Mouse (Mus musculus) embryonic facial prominence, embryonic 12.5 days (tissue): ENCODE measurements around the gene Jund. TPM values are rescaled to one million over a fixed set of nuclear protein-coding genes. Genes with fewer than 3 reads are reported as not detected.

Source experiments
- ATAC-seq: fragments of 200-750 bp; cut with Nextera tagmentation; 2 replicates; pipeline ENCODE4 v1.8.0; 2017; ENCODE audit not compliant: insufficient number of reproducible peaks, insufficient read depth, low FRiP score, low TSS enrichment
- H3K27ac ChIP-seq: fragments of 300-500 bp; sonication (generic); 2 replicates; pipeline ENCODE4 v1.5.1; 2016; ENCODE audit warnings: mild to moderate bottlenecking
- H3K27me3 ChIP-seq: fragments of 300-500 bp; sonication (generic); 2 replicates; pipeline ENCODE4 v1.6.1; 2016; ENCODE audit warnings: mild to moderate bottlenecking, moderate library complexity
- H3K36me3 ChIP-seq: fragments of 300-500 bp; sonication (generic); 2 replicates; pipeline ENCODE4 v1.6.1; 2016; ENCODE audit warnings: mild to moderate bottlenecking
- H3K4me1 ChIP-seq: fragments of 300-500 bp; sonication (generic); 2 replicates; pipeline ENCODE4 v1.6.1; 2016
- H3K4me2 ChIP-seq: fragments of 300-500 bp; sonication (generic); replicated peaks from 2 replicates; pipeline ENCODE4 v1.6.1; 2016; ENCODE audit warnings: mild to moderate bottlenecking, moderate library complexity
- H3K4me3 ChIP-seq: fragments of 300-500 bp; sonication (generic); 2 replicates; pipeline ENCODE4 v1.5.1; 2016; ENCODE audit warnings: mild to moderate bottlenecking
- H3K9ac ChIP-seq: fragments of 300-500 bp; sonication (generic); 2 replicates; pipeline ENCODE4 v1.6.1; 2016; ENCODE audit warnings: mild to moderate bottlenecking, moderate library complexity
- H3K9me3 ChIP-seq: fragments of 300-500 bp; sonication (generic); 2 replicates; pipeline ENCODE4 v1.6.1; 2016; ENCODE audit warnings: mild to moderate bottlenecking, moderate library complexity
- WGBS: fragments of 180-500 bp; shearing (Covaris S2); methylation state at CpG from one replicate; pipeline ENCODE4 v1.1.7; 2016; 5-methylcytosine and 5-hydroxymethylcytosine counted together
- polyA plus RNA-seq: library from polyadenylated mRNA; unstranded; fragments of >200 nt; fragmentation: Nextera tagmentation; extraction: Ambion mirVana; gene quantifications from 2 replicates; pipeline ENCODE4 v1.2.1, GENCODE M21; 2016

Jund gene
- polyA plus RNA-seq, 1 experiment from 2014 or later = 150 TPM

DNA sequence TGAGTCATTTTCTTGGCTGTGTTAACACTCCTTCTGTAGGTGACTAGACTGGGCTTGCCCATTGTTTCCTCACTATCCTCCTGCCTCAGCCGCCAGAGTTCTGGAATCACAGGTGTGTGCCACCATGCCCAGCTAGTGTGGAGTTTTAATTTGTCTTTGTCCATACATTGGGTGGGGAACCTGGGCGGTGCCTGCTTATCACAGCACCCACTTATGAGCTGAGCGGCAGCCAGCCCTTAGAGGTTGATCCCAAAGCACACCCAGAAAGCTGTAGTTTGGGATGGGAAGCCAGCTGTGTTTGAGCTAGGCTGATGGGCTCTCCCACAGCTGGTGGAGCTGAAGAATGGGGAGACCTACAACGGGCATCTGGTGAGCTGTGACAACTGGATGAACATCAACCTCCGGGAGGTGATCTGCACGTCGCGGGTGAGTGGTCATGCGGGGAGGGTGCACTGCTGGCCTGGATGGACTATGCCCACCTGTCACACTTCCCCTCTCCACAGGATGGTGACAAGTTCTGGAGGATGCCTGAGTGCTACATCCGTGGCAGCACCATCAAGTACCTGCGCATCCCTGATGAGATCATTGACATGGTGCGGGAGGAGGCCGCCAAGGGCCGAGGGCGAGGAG lies 21.2 kb upstream of the Jund start:
- peaks cover 34% of the 10 kb centered on the region for H3K36me3 ChIP-seq
- H3K27ac ChIP-seq = no peak overlapping the region
- H3K4me3 ChIP-seq = no peak overlapping the region
- no peak overlapping the region for H3K4me2 ChIP-seq
- WGBS = 95% methylated on average over 15 of the region's 15 CpGs
- ATAC-seq = no peak
- peaks cover 20% of the 10 kb centered on the region for H3K4me1 ChIP-seq
- no peak overlapping the region for H3K9ac ChIP-seq
- no peaks in the 10 kb centered on the region for H3K27me3 ChIP-seq
- H3K9me3 ChIP-seq = no peaks in the 10 kb centered on the region

DNA sequence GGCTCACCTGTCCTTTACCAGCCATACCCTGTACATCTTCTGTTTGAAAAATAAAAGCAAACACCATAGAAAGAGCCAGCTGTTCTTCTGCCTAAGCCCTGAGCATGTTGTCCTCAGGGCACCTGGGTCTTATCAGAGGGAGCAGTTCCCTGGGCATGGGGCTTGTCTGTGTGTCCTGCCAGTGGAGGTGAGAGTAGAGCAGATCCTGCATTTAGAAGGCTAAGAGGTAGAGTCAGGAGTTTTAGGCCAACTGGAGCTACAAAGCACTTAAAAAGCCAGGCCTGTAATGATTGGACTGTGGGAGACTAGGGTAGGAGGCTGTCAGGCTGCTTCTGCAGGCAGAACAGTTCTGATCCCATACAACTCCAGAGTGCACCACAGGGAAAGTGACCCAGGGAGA lies 20.1 kb upstream of the Jund start:
- H3K9ac ChIP-seq = no peak overlapping the region
- no peak overlapping the region for H3K4me2 ChIP-seq
- peaks cover 22% of the 10 kb centered on the region for H3K4me1 ChIP-seq
- H3K9me3 ChIP-seq = no peaks in the 10 kb centered on the region
- no peak for ATAC-seq
- H3K27me3 ChIP-seq = no peaks in the 10 kb centered on the region
- H3K27ac ChIP-seq = no peak overlapping the region
- H3K36me3 ChIP-seq = peaks cover 34% of the 10 kb centered on the region
- no peak overlapping the region for H3K4me3 ChIP-seq

DNA sequence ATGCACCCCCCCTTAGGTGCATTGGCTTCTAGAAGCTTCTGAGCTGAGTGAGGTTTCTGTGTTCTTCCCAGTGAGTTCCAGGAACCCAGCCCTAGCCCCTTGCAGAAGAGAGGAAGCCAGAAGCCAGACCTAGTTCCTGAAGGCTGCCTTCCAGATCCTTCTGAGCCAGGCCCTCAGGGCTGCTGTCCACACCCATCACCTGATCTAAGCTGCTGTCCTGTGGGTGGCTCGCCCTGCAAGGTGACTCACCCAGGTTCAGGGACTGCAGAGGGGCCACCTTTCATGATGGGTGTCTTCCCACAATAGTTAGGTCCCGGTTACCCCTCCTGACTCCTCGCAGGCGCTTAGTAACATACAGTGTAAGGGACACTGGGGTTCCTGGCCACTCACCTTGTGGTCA lies 19.3 kb upstream of the Jund start:
- ATAC-seq = no peak
- Histone ChIP-seq H3K27ac (no peak overlapping the region), H3K4me2 (no peak overlapping the region), H3K4me1 (peaks cover 16% of the 10 kb centered on the region), H3K9ac (no peak overlapping the region), H3K4me3 (no peak overlapping the region), H3K27me3 (no peaks in the 10 kb centered on the region), H3K9me3 (no peaks in the 10 kb centered on the region), H3K36me3 (peaks cover 34% of the 10 kb centered on the region)
- 88% methylated on average over 4 of the region's 4 CpGs for WGBS

DNA sequence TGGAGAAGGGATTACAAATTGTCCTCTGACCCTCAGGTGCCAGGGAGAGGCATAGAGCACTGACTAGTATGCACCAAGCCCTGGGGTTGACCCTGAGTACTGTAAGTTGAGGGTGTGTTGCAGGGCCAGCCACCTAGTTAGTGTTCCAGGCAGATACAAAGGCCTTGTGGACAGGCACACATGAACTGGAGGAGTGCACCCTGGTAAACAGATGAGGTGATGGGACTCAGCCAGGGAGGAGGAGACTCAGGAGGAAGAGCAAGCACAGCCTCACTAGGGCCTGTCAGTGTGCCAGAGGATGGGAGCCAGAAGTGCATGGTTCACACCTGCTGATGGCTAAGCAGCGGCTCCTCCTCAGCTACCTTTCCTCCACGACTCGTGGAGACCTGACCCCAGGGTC lies 18.7 kb upstream of the Jund start:
- Histone ChIP-seq H3K9ac (no peak overlapping the region), H3K36me3 (peaks cover 34% of the 10 kb centered on the region), H3K4me2 (no peak overlapping the region), H3K4me3 (no peak overlapping the region), H3K4me1 (peaks cover 12% of the 10 kb centered on the region), H3K9me3 (no peaks in the 10 kb centered on the region), H3K27me3 (no peaks in the 10 kb centered on the region), H3K27ac (no peak overlapping the region)
- whole genome bisulfite sequencing = 85% methylated on average over 3 of the region's 3 CpGs
- ATAC-seq = no peak

DNA sequence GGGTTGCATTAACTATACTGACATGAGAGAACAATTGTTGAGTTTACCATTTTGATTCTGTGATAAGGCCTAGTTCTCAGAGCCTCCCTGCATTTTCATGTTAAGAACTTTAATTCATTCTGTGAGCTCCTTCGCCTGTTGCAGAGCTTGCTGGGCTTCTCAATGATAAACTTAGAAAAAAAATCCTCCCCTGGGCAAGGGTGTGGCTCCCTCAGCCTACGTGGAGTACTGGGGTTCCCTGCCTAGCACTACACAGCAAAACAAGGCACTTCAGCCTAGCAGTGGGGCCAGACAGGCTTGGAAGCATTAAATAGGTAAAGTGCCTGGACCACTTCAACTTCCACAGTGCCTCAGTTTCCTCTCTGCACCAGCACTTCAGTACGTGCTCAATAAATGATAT lies 17.3 kb upstream of the Jund start:
- Histone ChIP-seq H3K9ac (no peak overlapping the region), H3K4me3 (no peak overlapping the region), H3K27ac (no peak overlapping the region), H3K9me3 (no peaks in the 10 kb centered on the region), H3K4me1 (peaks cover 9% of the 10 kb centered on the region), H3K27me3 (no peaks in the 10 kb centered on the region), H3K36me3 (peaks cover 37% of the 10 kb centered on the region), H3K4me2 (no peak overlapping the region)
- ATAC-seq = no peak
- WGBS = 66% methylated on average over 3 of the region's 3 CpGs

DNA sequence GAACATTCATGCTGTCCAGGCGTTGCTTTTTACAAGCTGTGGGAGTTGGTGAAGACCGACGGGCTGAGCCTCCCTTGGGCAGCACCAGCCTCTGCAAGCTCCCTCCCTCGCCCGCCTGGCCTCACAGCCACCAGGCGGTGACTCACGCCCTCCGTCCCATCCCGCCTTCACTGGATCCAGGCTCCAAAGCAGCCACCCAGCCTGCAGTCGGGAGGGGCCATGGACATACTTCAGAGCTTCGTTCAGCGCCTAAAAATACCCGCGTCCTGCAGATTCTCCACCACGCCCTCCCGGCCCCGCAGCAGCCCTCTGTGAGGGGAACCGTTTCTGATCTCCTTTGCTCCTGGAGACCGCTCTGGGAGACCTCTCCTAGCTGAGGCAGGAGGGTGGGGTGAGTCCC lies 16.6 kb upstream of the Jund start:
- Histone ChIP-seq H3K9me3 (no peaks in the 10 kb centered on the region), H3K4me1 (peaks cover 9% of the 10 kb centered on the region), H3K4me2 (peak overlapping the region; percentile 39), H3K4me3 (0 out of 2 replicates have a peak overlapping the region, but pooled peaks have one; percentile 6), H3K27me3 (no peaks in the 10 kb centered on the region), H3K36me3 (peaks cover 39% of the 10 kb centered on the region), H3K27ac (peak overlapping the region; percentile 30; the same call in 1 of the 2 replicates), H3K9ac (peak overlapping the region; percentile 47)
- 2% methylated on average over 19 of the region's 19 CpGs for WGBS
- no peak for ATAC-seq

DNA sequence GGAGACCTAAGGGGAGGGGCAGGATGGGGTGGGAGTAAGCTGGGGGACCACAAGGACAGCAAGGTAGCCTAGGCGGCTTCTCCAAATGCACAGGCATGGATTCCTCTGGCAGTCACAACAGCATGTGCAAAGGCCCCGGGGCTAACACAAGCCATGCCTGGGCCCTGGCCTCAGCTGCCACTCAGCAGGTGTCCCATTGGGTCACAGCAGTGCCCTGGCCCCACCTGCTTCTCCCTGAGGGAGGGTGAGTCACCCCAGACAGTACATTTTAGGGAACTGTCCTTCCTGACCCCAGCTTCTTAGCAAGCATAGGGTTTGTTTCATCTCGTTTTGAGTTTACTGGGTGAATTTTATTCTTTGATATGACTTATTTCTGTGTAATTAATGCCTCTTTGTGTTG lies 16.1 kb upstream of the Jund start:
- peak overlapping the region; percentile 30; the same call in 1 of the 2 replicates for H3K27ac ChIP-seq

DNA sequence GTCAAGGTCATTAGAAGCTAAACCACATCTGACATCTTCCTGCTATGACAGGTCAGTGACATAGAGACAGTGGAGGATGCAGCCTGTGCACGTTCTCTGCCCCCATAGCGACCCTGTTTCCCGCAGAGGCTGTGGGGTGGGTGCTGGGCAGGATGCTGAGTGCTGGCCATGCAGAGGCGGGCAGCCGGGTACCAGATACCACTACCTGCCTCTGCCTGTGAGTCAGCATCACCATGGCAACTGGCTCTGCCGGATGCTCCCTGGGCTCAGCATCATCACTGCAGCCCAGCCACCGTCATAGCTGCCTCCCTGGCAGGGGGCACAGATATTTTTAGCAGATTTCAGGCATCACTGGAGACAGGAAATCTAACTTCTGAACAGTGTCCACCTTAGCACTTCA lies 14.5 kb upstream of the Jund start:
- H3K27ac ChIP-seq = no peak overlapping the region
- WGBS = 48% methylated on average over 7 of the region's 7 CpGs
- no peaks in the 10 kb centered on the region for H3K9me3 ChIP-seq
- H3K36me3 ChIP-seq = peaks cover 18% of the 10 kb centered on the region; the same call in 1 of the 2 replicates
- H3K4me1 ChIP-seq = peaks cover 9% of the 10 kb centered on the region
- no peaks in the 10 kb centered on the region for H3K27me3 ChIP-seq
- ATAC-seq = no peak
- no peak overlapping the region for H3K4me2 ChIP-seq
- no peak overlapping the region for H3K9ac ChIP-seq
- no peak overlapping the region for H3K4me3 ChIP-seq

More for the DNA sequence above, 16.1 kb upstream of the Jund start:
- Histone ChIP-seq H3K4me2 (peak overlapping the region; percentile 39), H3K4me1 (peaks cover 9% of the 10 kb centered on the region), H3K9me3 (no peaks in the 10 kb centered on the region), H3K27me3 (no peaks in the 10 kb centered on the region), H3K9ac (peak overlapping the region; percentile 47), H3K36me3 (peaks cover 34% of the 10 kb centered on the region), H3K4me3 (0 out of 2 replicates have a peak overlapping the region, but pooled peaks have one; percentile 6)
- no peak for ATAC-seq
- 51% methylated on average over 3 of the region's 3 CpGs for WGBS

DNA sequence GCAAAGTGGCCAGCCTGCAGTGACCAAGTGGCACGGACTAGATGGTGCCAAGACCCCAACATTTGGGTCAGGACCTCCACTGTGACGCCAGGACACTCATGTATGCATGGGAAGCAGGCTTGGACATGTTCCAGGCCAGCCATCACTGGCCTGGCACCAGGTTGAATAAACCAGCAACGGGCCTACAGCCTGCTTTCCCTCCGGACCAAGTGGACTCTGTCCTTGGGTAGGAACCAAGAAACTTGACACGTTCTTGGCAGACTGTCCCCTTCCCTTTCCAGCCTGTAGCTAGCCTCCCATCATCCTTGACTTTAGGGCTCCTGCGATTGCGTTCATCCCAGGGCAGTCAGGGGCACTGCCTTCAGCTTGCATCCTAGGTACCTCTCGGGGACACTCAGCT lies 11.2 kb upstream of the Jund start:
- no peaks in the 10 kb centered on the region for H3K9me3 ChIP-seq
- H3K27me3 ChIP-seq = no peaks in the 10 kb centered on the region
- no peak overlapping the region for H3K4me2 ChIP-seq
- H3K4me3 ChIP-seq = no peak overlapping the region
- 90% methylated on average over 8 of the region's 8 CpGs for WGBS
- H3K36me3 ChIP-seq = 0 out of 2 replicates have a peak, but pooled peaks cover 6% of the 10 kb centered on the region
- H3K9ac ChIP-seq = no peak overlapping the region
- H3K27ac ChIP-seq = no peak overlapping the region; the same call in 1 of the 2 replicates
- ATAC-seq = no peak
- H3K4me1 ChIP-seq = peaks cover 21% of the 10 kb centered on the region

DNA sequence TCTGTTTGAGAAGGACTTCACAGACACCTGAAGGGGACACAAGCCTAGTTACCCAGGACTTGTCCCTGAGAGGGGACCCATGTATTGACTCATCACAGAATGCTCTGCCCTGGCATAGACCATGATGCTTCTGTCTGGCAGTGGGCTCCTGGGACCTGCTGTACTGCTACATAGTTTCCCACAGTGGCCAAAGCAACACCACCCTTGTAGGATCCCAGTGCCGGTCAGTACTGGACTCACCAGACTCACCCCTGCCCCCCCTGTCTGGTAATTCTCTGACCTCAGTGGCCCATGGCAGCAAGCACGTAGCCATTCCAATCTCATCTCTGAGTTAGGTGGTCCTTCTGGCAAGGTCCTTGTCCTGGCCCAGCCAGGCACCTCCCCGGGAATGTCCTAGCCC lies 10.6 kb upstream of the Jund start:
- no peak overlapping the region for H3K4me3 ChIP-seq
- no peak overlapping the region for H3K4me2 ChIP-seq
- H3K9ac ChIP-seq = no peak overlapping the region
- H3K9me3 ChIP-seq = no peaks in the 10 kb centered on the region
- H3K27ac ChIP-seq = peak overlapping the region; percentile 17; the same call in 1 of the 2 replicates
- 0 out of 2 replicates have a peak, but pooled peaks cover 6% of the 10 kb centered on the region for H3K36me3 ChIP-seq
- no peaks in the 10 kb centered on the region for H3K27me3 ChIP-seq
- H3K4me1 ChIP-seq = peaks cover 19% of the 10 kb centered on the region
- no peak for ATAC-seq
- WGBS = 90% methylated on average over 3 of the region's 3 CpGs

DNA sequence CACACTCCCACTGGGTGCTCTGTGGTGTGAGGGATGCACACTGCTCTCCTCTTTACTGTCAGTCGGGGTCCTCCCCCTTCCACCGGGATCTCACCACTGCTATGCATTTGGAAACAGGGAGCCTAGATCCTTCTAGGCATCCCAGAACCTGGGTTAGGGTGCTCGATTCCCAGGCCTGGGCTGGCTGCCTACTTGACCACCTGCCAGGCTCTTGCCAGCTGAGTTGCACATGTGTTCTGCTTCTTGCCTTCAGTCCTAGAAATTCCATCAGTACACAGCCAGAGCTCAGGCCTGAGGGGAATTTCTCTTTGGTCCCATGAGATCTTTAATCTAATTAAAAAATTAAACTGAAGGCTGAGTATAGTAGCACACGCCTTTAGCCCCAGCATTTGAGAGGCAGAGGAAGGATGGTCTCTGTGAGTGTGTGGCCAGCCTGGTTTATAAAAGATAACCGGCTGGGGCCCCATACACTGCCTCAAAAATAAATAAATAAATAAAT lies 8.8 kb upstream of the Jund start:
- Histone ChIP-seq H3K27me3 (no peaks in the 10 kb centered on the region), H3K4me2 (no peak overlapping the region), H3K36me3 (0 out of 2 replicates have a peak, but pooled peaks cover 6% of the 10 kb centered on the region), H3K9ac (no peak overlapping the region), H3K4me1 (peaks cover 22% of the 10 kb centered on the region), H3K27ac (peak overlapping the region; percentile 2; the same call in 1 of the 2 replicates), H3K4me3 (no peak overlapping the region), H3K9me3 (no peaks in the 10 kb centered on the region)
- ATAC-seq = no peak
- WGBS = 68% methylated on average over 5 of the region's 5 CpGs

DNA sequence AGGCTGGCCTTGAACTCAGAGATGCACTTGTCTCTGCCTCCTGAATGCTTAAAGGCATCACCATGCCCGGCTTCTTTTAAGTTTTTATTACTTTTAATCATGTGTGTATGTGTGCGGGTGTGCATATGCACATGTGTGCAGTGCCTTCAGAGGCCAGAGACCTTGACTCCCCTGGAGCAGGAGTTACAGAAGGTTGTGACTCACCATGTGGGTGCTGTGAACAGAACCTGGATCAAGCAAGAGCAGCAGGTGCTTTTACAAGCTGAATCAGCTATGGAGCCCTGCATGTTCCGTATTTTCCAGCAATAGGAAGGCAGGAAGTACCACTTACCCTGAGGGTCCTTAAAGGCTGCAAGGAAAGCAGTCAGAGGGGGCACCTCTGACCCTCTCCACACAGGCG lies 7.5 kb upstream of the Jund start:
- Histone ChIP-seq H3K36me3 (0 out of 2 replicates have a peak, but pooled peaks cover 5% of the 10 kb centered on the region), H3K4me3 (peak overlapping the region; percentile 25), H3K4me1 (peaks cover 33% of the 10 kb centered on the region), H3K4me2 (peak overlapping the region; percentile 54), H3K9ac (peak overlapping the region; percentile 51), H3K27ac (peak overlapping the region; percentile 81), H3K27me3 (no peaks in the 10 kb centered on the region), H3K9me3 (no peaks in the 10 kb centered on the region)
- ATAC-seq = no peak
- WGBS = 46% methylated on average over 4 of the region's 4 CpGs
